Mouse (Mus musculus): ENCODE measurements around the gene Tmem189. TPM values are rescaled to one million over a fixed set of nuclear protein-coding genes. Genes with fewer than 3 reads are reported as not detected.

Gene Tmem189
- total and polyA plus RNA-seq, 3 experiments: 21.7 to 46.5 TPM; not detected in 1

- H3K36me3 ChIP-seq (ENCODE audit: control insufficient read depth in 1 of 2, insufficient read depth in 2 of 2, low read length in 2 of 2): peaks cover 8 to 46% of the 10 kb centered on the region in 2 experiments
- H3K79me2 ChIP-seq (ENCODE audit: control insufficient read depth, insufficient read depth, low read length, poor library complexity): peaks cover 74% of the 10 kb centered on the region
- peak; percentile 97 for DNase-seq (ENCODE audit: low read depth, low spot score)
- H3K9ac ChIP-seq (ENCODE audit: control insufficient read depth, low read depth, low read length, poor library complexity, severe bottlenecking): no peak overlapping the region
- H3K27ac ChIP-seq (ENCODE audit: control insufficient read depth, low read depth, low read length): peak overlapping the region; percentile 52
- no peaks in the 10 kb centered on the region for H3K9me3 ChIP-seq (replicated peaks; ENCODE audit: insufficient read depth, low read length)
- peaks cover 13 to 51% of the 10 kb centered on the region in 2 experiments for H3K4me1 ChIP-seq (ENCODE audit: control insufficient read depth in 1 of 2, insufficient read depth in 2 of 2, low read length in 2 of 2)
- H3K27me3 ChIP-seq (ENCODE audit: control insufficient read depth in 1 of 2, insufficient read depth in 2 of 2, low read length in 2 of 2): no peaks in the 10 kb centered on the region
- H3K4me3 ChIP-seq (ENCODE audit: control insufficient read depth in 1 of 2, insufficient read depth in 1 of 2, low read depth in 2 of 2, low read length in 2 of 2): no peak overlapping the region
- TF ChIP-seq GABPA (IDR thresholded peaks at IDR 0.05; ENCODE audit: low read depth, low read length): no peak
- no peak for TF ChIP-seq POLR2AphosphoS2 (IDR thresholded peaks at IDR 0.05; ENCODE audit: low read length)
- peak; percentile 99 for TF ChIP-seq TAL1 (IDR thresholded peaks at IDR 0.05; ENCODE audit: low read length)
- TF ChIP-seq MAZ (IDR thresholded peaks at IDR 0.05; ENCODE audit: low read depth, low read length): no peak
- no peak for TF ChIP-seq ZC3H11A (IDR thresholded peaks at IDR 0.05; ENCODE audit: low read depth, low read length)
- TF ChIP-seq POLR2A (IDR thresholded peaks at IDR 0.05; ENCODE audit: control insufficient read depth in 1 of 2, insufficient read depth in 1 of 2, low read depth in 1 of 2, low read length in 2 of 2, poor library complexity in 1 of 2): peak in 1 of 2 experiments; percentile 32; a peak in 1 of 4 replicates
- no peak for TF ChIP-seq MYB (IDR thresholded peaks at IDR 0.05; ENCODE audit: low read depth, low read length)
- TF ChIP-seq MYC (IDR thresholded peaks at IDR 0.05; ENCODE audit: low read depth, low read length): peak; percentile 78
- peak; percentile 98 for TF ChIP-seq ETS1 (IDR thresholded peaks at IDR 0.05; ENCODE audit: low read depth, low read length)
- no peak for TF ChIP-seq CHD2 (IDR thresholded peaks at IDR 0.05; ENCODE audit: low read length)
- no peak for TF ChIP-seq CHD1 (IDR thresholded peaks at IDR 0.05; ENCODE audit: low read depth, low read length)
- TF ChIP-seq ELF1 (IDR thresholded peaks at IDR 0.05; ENCODE audit: low read depth, low read length): no peak
- no peak for TF ChIP-seq UBTF (IDR thresholded peaks at IDR 0.05; ENCODE audit: borderline replicate concordance, insufficient read depth, low read depth, low read length)
- no peak for TF ChIP-seq NELFE (IDR thresholded peaks at IDR 0.05; ENCODE audit: low read depth, low read length)
- TF ChIP-seq MXI1 (IDR thresholded peaks at IDR 0.05; ENCODE audit: low read depth, low read length): peak; percentile 77
- TF ChIP-seq SIN3A (IDR thresholded peaks at IDR 0.05; ENCODE audit: low read length): peak; percentile 94
- no peak for TF ChIP-seq JUND (IDR thresholded peaks at IDR 0.05; ENCODE audit: low read depth, low read length)
- no peak for TF ChIP-seq MAFK (IDR thresholded peaks at IDR 0.05; ENCODE audit: borderline replicate concordance, low read depth, low read length)
- TF ChIP-seq USF1 (IDR thresholded peaks at IDR 0.05; ENCODE audit: low read depth, low read length): no peak
- no peak for TF ChIP-seq RAD21 (IDR thresholded peaks at IDR 0.05; ENCODE audit: low read depth, low read length)
- TF ChIP-seq TCF12 (IDR thresholded peaks at IDR 0.05; ENCODE audit: low read depth, low read length): peak; percentile 96
- no peak; the same call in 1 of the 2 replicates for TF ChIP-seq ZMIZ1 (IDR thresholded peaks at IDR 0.05; ENCODE audit: low read depth, low read length)
- no peak for TF ChIP-seq ZNF384 (IDR thresholded peaks at IDR 0.05; ENCODE audit: low read depth, low read length)
- no peak for TF ChIP-seq ZKSCAN1 (IDR thresholded peaks at IDR 0.05; ENCODE audit: low read depth, low read length)
- TF ChIP-seq SMC3 (IDR thresholded peaks at IDR 0.05; ENCODE audit: low read depth, low read length): no peak
- peak; percentile 76 for TF ChIP-seq TBP (IDR thresholded peaks at IDR 0.05; ENCODE audit: low read depth, low read length)
- no peak for TF ChIP-seq E2F4 (IDR thresholded peaks at IDR 0.05; ENCODE audit: borderline replicate concordance, low read depth, low read length)
- peak; percentile 30; the same call in 1 of the 2 replicates for TF ChIP-seq MAX (IDR thresholded peaks at IDR 0.05; ENCODE audit: low read length)
- TF ChIP-seq BHLHE40 (IDR thresholded peaks at IDR 0.05; ENCODE audit: borderline replicate concordance, low read depth, low read length): peak; percentile 68
- TF ChIP-seq CTCF (IDR thresholded peaks at IDR 0.05 in 2 of 3, conservative IDR thresholded peaks at IDR 0.05 in 1 of 3; ENCODE audit: control insufficient read depth in 1 of 3, insufficient read depth in 1 of 3, low read depth in 2 of 3, low read length in 3 of 3, poor library complexity in 1 of 3, severe bottlenecking in 1 of 3): no peak
- no peak for TF ChIP-seq USF2 (IDR thresholded peaks at IDR 0.05; ENCODE audit: borderline replicate concordance in 1 of 2, insufficient read depth in 1 of 2, low read depth in 1 of 2, low read length in 2 of 2)
- TF ChIP-seq RCOR1 (IDR thresholded peaks at IDR 0.05; ENCODE audit: low read depth, low read length): peak; percentile 62; the same call in 1 of the 2 replicates
- TF ChIP-seq NRF1 (IDR thresholded peaks at IDR 0.05; ENCODE audit: insufficient read depth, low read depth, low read length, poor library complexity, severe bottlenecking): no peak
- peak; percentile 17; the same call in 1 of the 2 replicates for TF ChIP-seq POLR2AphosphoS5 (IDR thresholded peaks at IDR 0.05; ENCODE audit: borderline replicate concordance, low read depth, low read length)
- peak; percentile 92 for TF ChIP-seq GATA1 (IDR thresholded peaks at IDR 0.05; ENCODE audit: low read depth, low read length)
- TF ChIP-seq MEF2A (IDR thresholded peaks at IDR 0.05; ENCODE audit: extremely low read depth, insufficient replicate concordance, low read depth, low read length, poor library complexity, severe bottlenecking): no peak
- TF ChIP-seq KAT2A (conservative IDR thresholded peaks at IDR 0.05; ENCODE audit: low read depth, low read length): no peak
- peak; percentile 93 to 95 for TF ChIP-seq EP300 (IDR thresholded peaks at IDR 0.05; ENCODE audit: low read depth in 1 of 2, low read length in 2 of 2)
These were observed 60.8 kb downstream of the Tmem189 start for GRCm38 (mm10) chr2:167628872-167629271.

Data from MEL (cell line).